Mouse (Mus musculus) hindbrain, postnatal 0 days (tissue): ENCODE measurements around the gene Cask. TPM values are rescaled to one million over a fixed set of nuclear protein-coding genes. Genes with fewer than 3 reads are reported as not detected.
A peak's percentile ranks its signal among the peaks of the same experiment; 100 is the strongest.

Source experiments
- ATAC-seq: fragments of 200-750 bp; cut with Nextera tagmentation; 2 replicates; pipeline ENCODE4 v1.8.0; 2017; ENCODE audit warnings: mild to moderate bottlenecking, moderate TSS enrichment, moderate library complexity
- DNase-seq: peaks from one replicate; pipeline ENCODE4 v3.0.0-alpha.2; 2015; ENCODE audit warnings: low spot score
- H3K27ac ChIP-seq: fragments of 300-500 bp; sonication (generic); 2 replicates; pipeline ENCODE4 v1.5.1; 2014; ENCODE audit warnings: mild to moderate bottlenecking
- H3K27me3 ChIP-seq: fragments of 300-500 bp; sonication (generic); 2 replicates; pipeline ENCODE4 v1.6.1; 2014; ENCODE audit warnings: low read length, mixed read lengths; ENCODE audit not compliant: insufficient read depth
- H3K36me3 ChIP-seq: fragments of 300-500 bp; sonication (generic); 2 replicates; pipeline ENCODE4 v1.6.1; 2014; ENCODE audit warnings: low read length, mixed read lengths; ENCODE audit not compliant: insufficient read depth
- H3K4me1 ChIP-seq: fragments of 300-500 bp; sonication (generic); 2 replicates; pipeline ENCODE4 v1.6.1; 2014; ENCODE audit warnings: antibody characterized with exemption, low read length, mixed read lengths; ENCODE audit not compliant: insufficient read depth
- H3K4me2 ChIP-seq: fragments of 300-500 bp; sonication (generic); 2 replicates; pipeline ENCODE4 v1.6.1; 2014; ENCODE audit warnings: low read depth, mild to moderate bottlenecking, low read length, moderate library complexity, mixed read lengths
- H3K4me3 ChIP-seq: fragments of 300-500 bp; sonication (generic); 2 replicates; pipeline ENCODE4 v1.5.1; 2014; ENCODE audit warnings: low read length
- H3K9ac ChIP-seq: fragments of 300-500 bp; sonication (generic); replicated peaks from 2 replicates; pipeline ENCODE4 v1.6.1; 2014; ENCODE audit warnings: mild to moderate bottlenecking, low read length, moderate library complexity, mixed read lengths
- H3K9me3 ChIP-seq: fragments of 300-500 bp; sonication (generic); 2 replicates; pipeline ENCODE4 v1.6.1; 2016; ENCODE audit warnings: low read length, mixed read lengths
- CTCF ChIP-seq: IDR thresholded peaks from 2 replicates; pipeline ENCODE4 v1.5.1; 2016; ENCODE audit warnings: antibody characterized with exemption, control low read depth, low read depth
- WGBS: fragments of 180-500 bp; shearing (Covaris S2); extraction: QIAGEN DNeasy Blood & Tissue Kit; methylation state at CpG from one replicate; pipeline ENCODE4 v1.1.7; 2014; 5-methylcytosine and 5-hydroxymethylcytosine counted together
- microRNA-seq, 2 experiments: library from miRNA; unstranded; fragments of <30 nt; microRNA quantifications; one replicate each; pipeline ENCODE4; 2016
- polyA plus RNA-seq: library from polyadenylated mRNA; unstranded; fragments of >200 nt; fragmentation: Nextera tagmentation; extraction: Ambion mirVana; gene quantifications from 2 replicates; pipeline ENCODE4 v1.2.1, GENCODE M21; 2015
- total RNA-seq: library from RNA; depleted of rRNA; stranded (reverse); fragments of >200 nt; gene quantifications from 2 replicates; pipeline ENCODE4 v1.2.3, GENCODE M21; 2014; rRNA removed

Cask gene
- total and polyA plus RNA-seq, 2 experiments from 2014 or later, result 70.8 to 97.0 TPM

DNA sequence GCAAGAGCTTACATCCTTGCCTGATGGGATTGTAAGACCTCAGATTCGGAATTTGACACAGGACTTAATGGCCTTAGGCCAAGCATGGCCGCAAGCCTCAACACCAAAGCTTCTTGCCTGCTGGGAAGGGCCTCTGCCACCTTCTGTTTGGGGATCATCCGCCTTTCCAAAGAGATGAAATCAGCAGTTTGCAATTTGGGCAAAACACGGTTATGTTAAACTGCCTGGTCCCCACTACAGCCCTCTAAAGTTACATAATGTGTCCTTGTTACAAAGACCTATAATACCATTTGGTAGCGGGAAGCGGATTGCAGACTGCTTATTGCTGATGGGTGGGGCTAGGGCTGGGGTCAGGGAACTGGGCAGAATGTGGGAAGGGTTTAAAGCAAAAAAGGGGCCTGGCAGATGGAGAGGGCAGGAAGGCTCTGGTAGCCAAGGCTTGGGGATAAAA, 384.0 kb downstream of the Cask start:
- no peaks in the 10 kb centered on the region for H3K4me1 ChIP-seq
- DNase-seq, result peak; percentile 8
- WGBS, result 69% methylated on average over 6 of the region's 6 CpGs

More for the DNA sequence above, 384.0 kb downstream of the Cask start:
- no peaks in the 10 kb centered on the region for H3K27me3 ChIP-seq
- no peak overlapping the region for H3K27ac ChIP-seq
- no peak overlapping the region for H3K4me2 ChIP-seq
- no peak overlapping the region for H3K9ac ChIP-seq
- TF ChIP-seq CTCF, result no peak
- no peak overlapping the region for H3K4me3 ChIP-seq
- H3K9me3 ChIP-seq, result no peaks in the 10 kb centered on the region
- ATAC-seq, result no peak
- H3K36me3 ChIP-seq, result no peaks in the 10 kb centered on the region

Small RNAs within 50 kb of the gene (microRNA-seq; reads per million reads assigned to microRNA genes)
- gene Gm25246, result 0 reads per million in 2 experiments

Other genes starting within 250 kb of the Cask start
- 2.4 and 4.2 TPM in 2 replicates for gene Gpr34, start 219.3 kb downstream of the Cask start, total RNA-seq
- 5.4 and 7.1 TPM in 2 replicates for gene Gpr34, start 219.3 kb downstream of the Cask start, polyA plus RNA-seq
- not detected in 2 replicates for gene Gpr82, start 190.0 kb downstream of the Cask start, total RNA-seq
- 0.36 and 0.40 TPM in 2 replicates for gene Gpr82, start 190.0 kb downstream of the Cask start, polyA plus RNA-seq